Mouse (Mus musculus): ENCODE data around the gene 4930449I24Rik. TPM values are rescaled to one million over a fixed set of nuclear protein-coding genes. Genes with fewer than 3 reads are reported as not detected.

Gene 4930449I24Rik
- polyA plus RNA-seq (2017; shearing (Covaris generic)), result not detected

GRCm38 (mm10) chr5:146502099-146502498 lies at the start of gene 4930449I24Rik:
TSS of gene 4930449I24Rik (plus strand) at chr5:146502399.

GRCm38 (mm10) chr5:146481665-146482064 lies 20.5 kb upstream of the 4930449I24Rik start, which contains the start of gene Gm6408:
TSS of gene Gm6408 (plus strand) at chr5:146481965.

GRCm38 (mm10) chr5:146491063-146491462 lies 11.1 kb upstream of the 4930449I24Rik start, which contains the start of gene Gm6370:
TSS of gene Gm6370 (plus strand) at chr5:146491363.

GRCm38 (mm10) chr5:146513823-146514222 lies 11.6 kb downstream of the 4930449I24Rik start, which contains the start of gene Gm3402:
TSS of gene Gm3402 (plus strand) at chr5:146514123.

GRCm38 (mm10) chr5:146525501-146525900 lies 23.3 kb downstream of the 4930449I24Rik start, which contains the start of gene Gm3404:
TSS of gene Gm3404 (plus strand) at chr5:146525801.

GRCm38 (mm10) chr5:146537347-146537746 lies 35.1 kb downstream of the 4930449I24Rik start, which contains the start of gene Gm3409:
TSS of gene Gm3409 (plus strand) at chr5:146537647.

Other genes starting within 250 kb of the 4930449I24Rik start
- gene Wasf3, start 117.4 kb upstream of the 4930449I24Rik start, polyA plus RNA-seq (2017; shearing (Covaris generic)), result not detected
- not detected for gene Gm6408, start 20.4 kb upstream of the 4930449I24Rik start, polyA plus RNA-seq (2017; shearing (Covaris generic))
- not detected for gene Gm6370, start 11.0 kb upstream of the 4930449I24Rik start, polyA plus RNA-seq (2017; shearing (Covaris generic))
- gene Gm3402, start 11.7 kb downstream of the 4930449I24Rik start, polyA plus RNA-seq (2017; shearing (Covaris generic)), result not detected
- not detected for gene Gm3404, start 23.4 kb downstream of the 4930449I24Rik start, polyA plus RNA-seq (2017; shearing (Covaris generic))
- not detected for gene Gm3409, start 35.2 kb downstream of the 4930449I24Rik start, polyA plus RNA-seq (2017; shearing (Covaris generic))
- not detected for gene Gm3415, start 53.7 kb downstream of the 4930449I24Rik start, polyA plus RNA-seq (2017; shearing (Covaris generic))
- not detected for gene Gpr12, start 82.8 kb downstream of the 4930449I24Rik start, polyA plus RNA-seq (2017; shearing (Covaris generic))

All from inflammation-experienced regulatory T-cells, adult 16 weeks (primary cell).